Mouse (Mus musculus) forebrain, embryonic 13.5 days (tissue): Measurements from ENCODE around the gene Zfp592. TPM values are rescaled to one million over a fixed set of nuclear protein-coding genes. Genes with fewer than 3 reads are reported as not detected.

ENCODE experiments used
- ATAC-seq: fragments of 200-750 bp; cut with Nextera tagmentation; 2 replicates; pipeline ENCODE4 v1.8.0; 2017
- H3K27ac ChIP-seq: fragments of 300-500 bp; sonication (generic); 2 replicates; pipeline ENCODE4 v1.5.1; 2015; ENCODE audit warnings: inconsistent platforms, mild to moderate bottlenecking, moderate library complexity
- H3K27me3 ChIP-seq: fragments of 300-500 bp; sonication (generic); 2 replicates; pipeline ENCODE4 v1.6.1; 2015; ENCODE audit warnings: mild to moderate bottlenecking, inconsistent platforms
- H3K36me3 ChIP-seq: fragments of 300-500 bp; sonication (generic); 2 replicates; pipeline ENCODE4 v1.6.1; 2015; ENCODE audit warnings: mild to moderate bottlenecking, inconsistent platforms; ENCODE audit not compliant: poor library complexity, severe bottlenecking
- H3K4me1 ChIP-seq: fragments of 300-500 bp; sonication (generic); 2 replicates; pipeline ENCODE4 v1.6.1; 2015; ENCODE audit warnings: inconsistent platforms
- H3K4me2 ChIP-seq: fragments of 300-500 bp; sonication (generic); 2 replicates; pipeline ENCODE4 v1.6.1; 2015; ENCODE audit warnings: inconsistent platforms, mild to moderate bottlenecking, moderate library complexity
- H3K4me3 ChIP-seq: fragments of 300-500 bp; sonication (generic); 2 replicates; pipeline ENCODE4 v1.5.1; 2015; ENCODE audit warnings: mild to moderate bottlenecking, inconsistent platforms
- H3K9ac ChIP-seq: fragments of 300-500 bp; sonication (generic); 2 replicates; pipeline ENCODE4 v1.6.1; 2015; ENCODE audit warnings: mild to moderate bottlenecking, inconsistent platforms
- H3K9me3 ChIP-seq: fragments of 300-500 bp; sonication (generic); replicated peaks from 2 replicates; pipeline ENCODE4 v1.6.1; 2016; ENCODE audit warnings: inconsistent platforms
- WGBS: fragments of 180-500 bp; shearing (Covaris S2); methylation state at CpG from one replicate; pipeline ENCODE4 v1.1.7; 2015; 5-methylcytosine and 5-hydroxymethylcytosine counted together
- polyA plus RNA-seq: library from polyadenylated mRNA; unstranded; fragments of >200 nt; fragmentation: Nextera tagmentation; extraction: Ambion mirVana; gene quantifications from 2 replicates; pipeline ENCODE4 v1.2.1, GENCODE M21; 2015

Zfp592 gene
- polyA plus RNA-seq, 1 experiment from 2014 or later = 8.3 TPM

GRCm38 (mm10) chr7:81061936-81062335 lies 68.5 kb downstream of the Zfp592 start:
- Histone ChIP-seq H3K9me3 (no peaks in the 10 kb centered on the region), H3K9ac (no peak overlapping the region), H3K4me2 (no peak overlapping the region), H3K4me3 (no peak overlapping the region), H3K27ac (no peak overlapping the region), H3K4me1 (no peaks in the 10 kb centered on the region), H3K27me3 (no peaks in the 10 kb centered on the region; the same call in 1 of the 2 replicates), H3K36me3 (no peaks in the 10 kb centered on the region)
- no peak for ATAC-seq
- 87% methylated on average over 11 of the region's 11 CpGs for whole genome bisulfite sequencing

- Histone ChIP-seq H3K27me3 (no peaks in the 10 kb centered on the region), H3K4me1 (no peaks in the 10 kb centered on the region), H3K4me3 (no peak overlapping the region), H3K27ac (no peak overlapping the region), H3K9ac (no peak overlapping the region), H3K9me3 (no peaks in the 10 kb centered on the region), H3K4me2 (no peak overlapping the region), H3K36me3 (no peaks in the 10 kb centered on the region)
- WGBS = 57% methylated on average over 9 of the region's 9 CpGs
- no peak for ATAC-seq
Observed at GRCm38 (mm10) chr7:81063332-81063731, 69.9 kb downstream of the Zfp592 start.

GRCm38 (mm10) chr7:81066714-81067113 lies 73.2 kb downstream of the Zfp592 start:
- H3K4me3 ChIP-seq = no peak overlapping the region
- 50% methylated on average over 6 of the region's 6 CpGs for WGBS
- no peak for ATAC-seq

GRCm38 (mm10) chr7:81072463-81072862 lies 79.0 kb downstream of the Zfp592 start:
- no peaks in the 10 kb centered on the region for H3K27me3 ChIP-seq
- H3K36me3 ChIP-seq = no peaks in the 10 kb centered on the region
- no peak overlapping the region for H3K9ac ChIP-seq
- H3K4me1 ChIP-seq = no peaks in the 10 kb centered on the region
- WGBS = 73% methylated on average over 5 of the region's 5 CpGs
- no peak overlapping the region for H3K4me2 ChIP-seq
- no peak for ATAC-seq
- no peak overlapping the region for H3K4me3 ChIP-seq
- no peaks in the 10 kb centered on the region for H3K9me3 ChIP-seq
- H3K27ac ChIP-seq = no peak overlapping the region

More at GRCm38 (mm10) chr7:81066714-81067113, 73.2 kb downstream of the Zfp592 start:
- H3K9ac ChIP-seq = no peak overlapping the region
- H3K9me3 ChIP-seq = no peaks in the 10 kb centered on the region
- no peaks in the 10 kb centered on the region for H3K27me3 ChIP-seq
- no peak overlapping the region for H3K27ac ChIP-seq
- H3K4me2 ChIP-seq = no peak overlapping the region
- no peaks in the 10 kb centered on the region for H3K4me1 ChIP-seq
- H3K36me3 ChIP-seq = no peaks in the 10 kb centered on the region

GRCm38 (mm10) chr7:81073273-81073672 lies 79.8 kb downstream of the Zfp592 start:
- Histone ChIP-seq H3K9me3 (no peaks in the 10 kb centered on the region), H3K27ac (no peak overlapping the region), H3K4me3 (no peak overlapping the region), H3K4me2 (no peak overlapping the region), H3K4me1 (no peaks in the 10 kb centered on the region), H3K27me3 (no peaks in the 10 kb centered on the region), H3K36me3 (no peaks in the 10 kb centered on the region), H3K9ac (no peak overlapping the region)
- 77% methylated on average over 5 of the region's 5 CpGs for WGBS
- no peak for ATAC-seq

- 82% methylated on average over 9 of the region's 9 CpGs for WGBS
- no peak for ATAC-seq
- Histone ChIP-seq H3K4me2 (no peak overlapping the region), H3K4me3 (no peak overlapping the region), H3K9ac (no peak overlapping the region), H3K27ac (no peak overlapping the region), H3K9me3 (no peaks in the 10 kb centered on the region), H3K4me1 (no peaks in the 10 kb centered on the region), H3K36me3 (no peaks in the 10 kb centered on the region), H3K27me3 (no peaks in the 10 kb centered on the region)
Observed at GRCm38 (mm10) chr7:81074546-81074945, 81.1 kb downstream of the Zfp592 start.

GRCm38 (mm10) chr7:81075299-81075698 lies 81.8 kb downstream of the Zfp592 start:
- H3K9ac ChIP-seq = no peak overlapping the region
- H3K36me3 ChIP-seq = no peaks in the 10 kb centered on the region
- 74% methylated on average over 7 of the region's 7 CpGs for WGBS
- no peaks in the 10 kb centered on the region for H3K27me3 ChIP-seq
- ATAC-seq = no peak
- H3K9me3 ChIP-seq = no peaks in the 10 kb centered on the region
- H3K4me3 ChIP-seq = no peak overlapping the region
- H3K4me1 ChIP-seq = no peaks in the 10 kb centered on the region
- no peak overlapping the region for H3K27ac ChIP-seq
- H3K4me2 ChIP-seq = no peak overlapping the region

- no peaks in the 10 kb centered on the region for H3K4me1 ChIP-seq
- no peak overlapping the region for H3K27ac ChIP-seq
- no peak for ATAC-seq
- H3K4me2 ChIP-seq = no peak overlapping the region
- 85% methylated on average over 5 of the region's 5 CpGs for WGBS
- H3K9ac ChIP-seq = no peak overlapping the region
- H3K36me3 ChIP-seq = no peaks in the 10 kb centered on the region
- H3K9me3 ChIP-seq = no peaks in the 10 kb centered on the region
- no peak overlapping the region for H3K4me3 ChIP-seq
- H3K27me3 ChIP-seq = no peaks in the 10 kb centered on the region
Observed at GRCm38 (mm10) chr7:81075732-81076131, 82.3 kb downstream of the Zfp592 start.

GRCm38 (mm10) chr7:81077009-81077408 lies 83.5 kb downstream of the Zfp592 start:
- WGBS = 76% methylated on average over 6 of the region's 6 CpGs

GRCm38 (mm10) chr7:81078740-81079139 lies 85.3 kb downstream of the Zfp592 start:
- Histone ChIP-seq H3K27ac (no peak overlapping the region), H3K4me2 (no peak overlapping the region), H3K27me3 (no peaks in the 10 kb centered on the region), H3K4me3 (no peak overlapping the region), H3K36me3 (no peaks in the 10 kb centered on the region), H3K9ac (no peak overlapping the region), H3K4me1 (no peaks in the 10 kb centered on the region), H3K9me3 (no peaks in the 10 kb centered on the region)
- ATAC-seq = no peak
- WGBS = 94% methylated on average over 6 of the region's 6 CpGs

More at GRCm38 (mm10) chr7:81077009-81077408, 83.5 kb downstream of the Zfp592 start:
- Histone ChIP-seq H3K4me1 (no peaks in the 10 kb centered on the region), H3K27ac (no peak overlapping the region), H3K36me3 (no peaks in the 10 kb centered on the region), H3K4me2 (no peak overlapping the region), H3K4me3 (no peak overlapping the region), H3K27me3 (no peaks in the 10 kb centered on the region), H3K9me3 (no peaks in the 10 kb centered on the region), H3K9ac (no peak overlapping the region)
- no peak for ATAC-seq

GRCm38 (mm10) chr7:81093420-81093965 lies 100.0 kb downstream of the Zfp592 start:
- Histone ChIP-seq H3K4me1 (no peaks in the 10 kb centered on the region), H3K27ac (no peak overlapping the region), H3K36me3 (no peaks in the 10 kb centered on the region), H3K4me2 (no peak overlapping the region), H3K27me3 (no peaks in the 10 kb centered on the region), H3K9me3 (no peaks in the 10 kb centered on the region), H3K9ac (no peak overlapping the region), H3K4me3 (no peak overlapping the region)
- ATAC-seq = no peak
- WGBS = 52% methylated on average over 18 of the region's 18 CpGs

GRCm38 (mm10) chr7:81094104-81094757 lies 100.8 kb downstream of the Zfp592 start:
- Histone ChIP-seq H3K4me3 (no peak overlapping the region), H3K4me2 (no peak overlapping the region), H3K9me3 (no peaks in the 10 kb centered on the region), H3K27ac (no peak overlapping the region), H3K36me3 (no peaks in the 10 kb centered on the region), H3K9ac (no peak overlapping the region), H3K4me1 (no peaks in the 10 kb centered on the region), H3K27me3 (no peaks in the 10 kb centered on the region)
- ATAC-seq = no peak
- 75% methylated on average over 6 of the region's 6 CpGs for whole genome bisulfite sequencing
